Mouse (Mus musculus): Measurements from ENCODE around the gene Slc41a3. TPM values are rescaled to one million over a fixed set of nuclear protein-coding genes. Genes with fewer than 3 reads are reported as not detected.
A peak's percentile ranks its signal among the peaks of the same experiment; 100 is the strongest.

The Slc41a3 gene
- polyA plus RNA-seq, 1 experiment from 2014 or later, result 39.7 TPM

GRCm38 (mm10) chr6:90616481-90616880 lies 12.0 kb downstream of the Slc41a3 start:
- peak overlapping the region; percentile 99 for H3K27ac ChIP-seq
- no peak for ATAC-seq

GRCm38 (mm10) chr6:90618274-90618673 lies 13.7 kb downstream of the Slc41a3 start:
- Histone ChIP-seq H3K4me3 (peak overlapping the region; percentile 68), H3K27me3 (replicated peaks) (no peaks in the 10 kb centered on the region), H3K36me3 (0 out of 2 replicates have a peak, but pooled peaks cover 3% of the 10 kb centered on the region), H3K9me3 (replicated peaks) (no peaks in the 10 kb centered on the region), H3K9ac (peak overlapping the region; percentile 89), H3K4me1 (peaks cover 94% of the 10 kb centered on the region), H3K4me2 (peak overlapping the region; percentile 83), H3K27ac (peak overlapping the region; percentile 99)
- 16% methylated on average over 4 of the region's 4 CpGs for WGBS (ENCODE audit: insufficient replicate concordance)
- peak; percentile 30; the same call in 1 of the 2 replicates for ATAC-seq

More at GRCm38 (mm10) chr6:90616481-90616880, 12.0 kb downstream of the Slc41a3 start:
- H3K4me2 ChIP-seq, result peak overlapping the region; percentile 83; the same call in 1 of the 2 replicates
- no peak overlapping the region for H3K9ac ChIP-seq
- H3K4me3 ChIP-seq, result no peak overlapping the region
- H3K9me3 ChIP-seq (replicated peaks), result no peaks in the 10 kb centered on the region
- 62% methylated on average over 6 of the region's 6 CpGs for WGBS (ENCODE audit: insufficient replicate concordance)
- no peaks in the 10 kb centered on the region for H3K27me3 ChIP-seq (replicated peaks)
- 0 out of 2 replicates have a peak, but pooled peaks cover 3% of the 10 kb centered on the region for H3K36me3 ChIP-seq
- peaks cover 82% of the 10 kb centered on the region for H3K4me1 ChIP-seq

- Histone ChIP-seq H3K4me1 (peaks cover 96% of the 10 kb centered on the region), H3K9ac (peak overlapping the region; percentile 89), H3K27ac (peak overlapping the region; percentile 99), H3K4me2 (peak overlapping the region; percentile 83), H3K27me3 (replicated peaks) (no peaks in the 10 kb centered on the region), H3K4me3 (peak overlapping the region; percentile 68), H3K36me3 (0 out of 2 replicates have a peak, but pooled peaks cover 3% of the 10 kb centered on the region), H3K9me3 (replicated peaks) (no peaks in the 10 kb centered on the region)
- 26% methylated on average over 19 of the region's 19 CpGs for WGBS (ENCODE audit: insufficient replicate concordance)
- ATAC-seq, result peak; percentile 11; the same call in 1 of the 2 replicates
These were observed 14.5 kb downstream of the Slc41a3 start for GRCm38 (mm10) chr6:90618821-90619636.

GRCm38 (mm10) chr6:90619936-90620335 lies 15.4 kb downstream of the Slc41a3 start:
- H3K9ac ChIP-seq, result peak overlapping the region; percentile 89
- peak overlapping the region; percentile 83 for H3K4me2 ChIP-seq
- peaks cover 97% of the 10 kb centered on the region for H3K4me1 ChIP-seq
- no peaks in the 10 kb centered on the region for H3K9me3 ChIP-seq (replicated peaks)
- H3K36me3 ChIP-seq, result peaks cover 3% of the 10 kb centered on the region
- WGBS (ENCODE audit: insufficient replicate concordance), result 37% methylated on average over 5 of the region's 5 CpGs
- no peaks in the 10 kb centered on the region for H3K27me3 ChIP-seq (replicated peaks)
- peak overlapping the region; percentile 99 for H3K27ac ChIP-seq
- H3K4me3 ChIP-seq, result peak overlapping the region; percentile 68
- ATAC-seq, result no peak

- peak overlapping the region; percentile 89 for H3K9ac ChIP-seq
- no peaks in the 10 kb centered on the region for H3K9me3 ChIP-seq (replicated peaks)
- 51% methylated on average over 9 of the region's 9 CpGs for WGBS (ENCODE audit: insufficient replicate concordance)
- H3K4me1 ChIP-seq, result peaks cover 100% of the 10 kb centered on the region
- H3K4me2 ChIP-seq, result peak overlapping the region; percentile 83
- H3K27ac ChIP-seq, result peak overlapping the region; percentile 99
- H3K27me3 ChIP-seq (replicated peaks), result no peaks in the 10 kb centered on the region
- ATAC-seq, result no peak
- peaks cover 14% of the 10 kb centered on the region for H3K36me3 ChIP-seq
- H3K4me3 ChIP-seq, result peak overlapping the region; percentile 68
These were observed 16.5 kb downstream of the Slc41a3 start for GRCm38 (mm10) chr6:90620791-90621583.

- Histone ChIP-seq H3K4me1 (peaks cover 100% of the 10 kb centered on the region), H3K9me3 (replicated peaks) (no peaks in the 10 kb centered on the region), H3K4me3 (peak overlapping the region; percentile 68), H3K27ac (peak overlapping the region; percentile 99), H3K27me3 (replicated peaks) (no peaks in the 10 kb centered on the region), H3K4me2 (peak overlapping the region; percentile 83), H3K9ac (peak overlapping the region; percentile 89), H3K36me3 (peaks cover 19% of the 10 kb centered on the region)
- 35% methylated on average over 6 of the region's 6 CpGs for WGBS (ENCODE audit: insufficient replicate concordance)
- ATAC-seq, result no peak
These were observed 17.0 kb downstream of the Slc41a3 start for GRCm38 (mm10) chr6:90621584-90621890.

GRCm38 (mm10) chr6:90622758-90623455 lies 18.4 kb downstream of the Slc41a3 start:
- H3K36me3 ChIP-seq, result peaks cover 33% of the 10 kb centered on the region
- peak overlapping the region; percentile 89 for H3K9ac ChIP-seq
- H3K27ac ChIP-seq, result peak overlapping the region; percentile 99
- no peaks in the 10 kb centered on the region for H3K27me3 ChIP-seq (replicated peaks)
- H3K9me3 ChIP-seq (replicated peaks), result no peaks in the 10 kb centered on the region
- H3K4me1 ChIP-seq, result peaks cover 100% of the 10 kb centered on the region
- peak overlapping the region; percentile 83 for H3K4me2 ChIP-seq
- 17% methylated on average over 11 of the region's 11 CpGs for WGBS (ENCODE audit: insufficient replicate concordance)
- H3K4me3 ChIP-seq, result peak overlapping the region; percentile 68
- ATAC-seq, result peak; percentile 92

- peak overlapping the region; percentile 71 for H3K9ac ChIP-seq
- H3K4me1 ChIP-seq, result peaks cover 99% of the 10 kb centered on the region
- ATAC-seq, result no peak
- peak overlapping the region; percentile 83 for H3K4me2 ChIP-seq
- WGBS (ENCODE audit: insufficient replicate concordance), result 34% methylated on average over 5 of the region's 5 CpGs
- H3K27ac ChIP-seq, result peak overlapping the region; percentile 99
- H3K4me3 ChIP-seq, result peak overlapping the region; percentile 68
- H3K9me3 ChIP-seq (replicated peaks), result no peaks in the 10 kb centered on the region
- peaks cover 38% of the 10 kb centered on the region for H3K36me3 ChIP-seq
- H3K27me3 ChIP-seq (replicated peaks), result no peaks in the 10 kb centered on the region
These were observed 18.9 kb downstream of the Slc41a3 start for GRCm38 (mm10) chr6:90623456-90623836.

- 32% methylated on average over 6 of the region's 6 CpGs for WGBS (ENCODE audit: insufficient replicate concordance)
- peak overlapping the region; percentile 71 for H3K9ac ChIP-seq
- no peaks in the 10 kb centered on the region for H3K9me3 ChIP-seq (replicated peaks)
- no peaks in the 10 kb centered on the region for H3K27me3 ChIP-seq (replicated peaks)
- ATAC-seq, result no peak
- peak overlapping the region; percentile 68 for H3K4me3 ChIP-seq
- peak overlapping the region; percentile 99 for H3K27ac ChIP-seq
- H3K4me1 ChIP-seq, result peaks cover 99% of the 10 kb centered on the region
- peaks cover 46% of the 10 kb centered on the region for H3K36me3 ChIP-seq
- H3K4me2 ChIP-seq, result peak overlapping the region; percentile 83
These were observed 19.7 kb downstream of the Slc41a3 start for GRCm38 (mm10) chr6:90624184-90624583.

- peaks cover 98% of the 10 kb centered on the region for H3K4me1 ChIP-seq
- ATAC-seq, result peak; percentile 33
These were observed 20.2 kb downstream of the Slc41a3 start for GRCm38 (mm10) chr6:90624733-90625132.

GRCm38 (mm10) chr6:90625207-90625994 lies 20.9 kb downstream of the Slc41a3 start:
- peaks cover 58% of the 10 kb centered on the region for H3K36me3 ChIP-seq
- H3K4me3 ChIP-seq, result peak overlapping the region; percentile 68
- no peaks in the 10 kb centered on the region for H3K9me3 ChIP-seq (replicated peaks)
- H3K27ac ChIP-seq, result peak overlapping the region; percentile 99
- peaks cover 96% of the 10 kb centered on the region for H3K4me1 ChIP-seq
- H3K4me2 ChIP-seq, result peak overlapping the region; percentile 83
- no peaks in the 10 kb centered on the region for H3K27me3 ChIP-seq (replicated peaks)
- peak overlapping the region; percentile 71 for H3K9ac ChIP-seq
- WGBS (ENCODE audit: insufficient replicate concordance), result 74% methylated on average over 7 of the region's 7 CpGs
- ATAC-seq, result no peak

More at GRCm38 (mm10) chr6:90624733-90625132, 20.2 kb downstream of the Slc41a3 start:
- Histone ChIP-seq H3K9me3 (replicated peaks) (no peaks in the 10 kb centered on the region), H3K9ac (peak overlapping the region; percentile 71), H3K4me3 (peak overlapping the region; percentile 68), H3K27me3 (replicated peaks) (no peaks in the 10 kb centered on the region), H3K4me2 (peak overlapping the region; percentile 83), H3K36me3 (peaks cover 51% of the 10 kb centered on the region), H3K27ac (peak overlapping the region; percentile 99)
- WGBS (ENCODE audit: insufficient replicate concordance), result 27% methylated on average over 11 of the region's 11 CpGs

Measured in liver, embryonic 12.5 days (tissue).